Mouse (Mus musculus) liver, embryonic 14.5 days (tissue): ENCODE measurements around the gene C5ar1.

Source experiments
- CTCF ChIP-seq: IDR thresholded peaks from 2 replicates; pipeline ENCODE4 v1.5.1; 2016; ENCODE audit warnings: antibody characterized with exemption, low read depth, control low read depth
- EP300 ChIP-seq: IDR thresholded peaks from 2 replicates; pipeline ENCODE4 v1.6.1; 2016; ENCODE audit warnings: antibody characterized with exemption, low read depth

DNA sequence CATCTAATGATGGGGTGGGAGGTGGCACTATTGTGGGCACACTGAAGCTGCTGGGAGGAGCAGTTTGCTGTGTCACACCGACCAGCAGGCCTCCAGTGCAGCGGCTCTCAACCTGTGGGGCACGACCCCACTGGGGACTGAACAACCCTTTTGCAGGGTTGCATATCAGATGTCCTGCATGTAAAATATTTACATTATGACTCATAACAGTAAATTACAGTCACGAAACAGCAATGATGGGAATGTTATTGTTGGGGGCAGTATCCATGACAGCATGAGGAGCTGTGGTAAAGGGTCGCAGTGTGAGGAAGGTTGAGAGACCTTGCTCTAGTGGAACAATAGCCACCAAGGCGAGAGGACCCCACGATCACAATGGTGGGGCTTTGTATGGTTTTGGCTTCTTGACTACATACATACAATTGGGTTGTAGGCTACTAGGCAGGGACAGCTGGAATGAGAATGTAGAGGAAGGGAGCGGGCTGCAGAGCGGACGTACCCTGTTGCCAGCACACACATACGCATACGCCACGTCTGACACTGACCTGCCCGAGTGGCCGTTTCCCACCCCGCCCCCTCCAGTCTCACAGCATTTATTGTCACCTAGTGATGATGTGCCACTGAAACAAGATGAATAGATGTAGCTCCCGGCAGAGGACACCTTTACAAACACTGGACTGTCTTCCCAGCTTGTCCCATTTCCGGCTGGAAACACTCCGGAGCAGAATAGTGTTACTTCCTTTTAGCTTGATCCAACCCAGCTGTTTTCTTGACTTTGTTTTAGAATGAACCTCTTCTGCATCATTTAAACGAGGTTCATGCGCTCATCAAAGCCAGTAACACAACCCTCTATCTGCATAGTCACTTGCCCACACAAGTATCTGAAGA, 50.3 kb downstream of the C5ar1 start:
- TF ChIP-seq CTCF, result no peak
- TF ChIP-seq EP300, result no peak
